Mouse (Mus musculus): Measurements from ENCODE around the gene Lin54. TPM values are rescaled to one million over a fixed set of nuclear protein-coding genes. Genes with fewer than 3 reads are reported as not detected.

Lin54 gene
- 10 to 100 TPM; 38.9 to 43.5 TPM for total RNA-seq (2023)

DNA sequence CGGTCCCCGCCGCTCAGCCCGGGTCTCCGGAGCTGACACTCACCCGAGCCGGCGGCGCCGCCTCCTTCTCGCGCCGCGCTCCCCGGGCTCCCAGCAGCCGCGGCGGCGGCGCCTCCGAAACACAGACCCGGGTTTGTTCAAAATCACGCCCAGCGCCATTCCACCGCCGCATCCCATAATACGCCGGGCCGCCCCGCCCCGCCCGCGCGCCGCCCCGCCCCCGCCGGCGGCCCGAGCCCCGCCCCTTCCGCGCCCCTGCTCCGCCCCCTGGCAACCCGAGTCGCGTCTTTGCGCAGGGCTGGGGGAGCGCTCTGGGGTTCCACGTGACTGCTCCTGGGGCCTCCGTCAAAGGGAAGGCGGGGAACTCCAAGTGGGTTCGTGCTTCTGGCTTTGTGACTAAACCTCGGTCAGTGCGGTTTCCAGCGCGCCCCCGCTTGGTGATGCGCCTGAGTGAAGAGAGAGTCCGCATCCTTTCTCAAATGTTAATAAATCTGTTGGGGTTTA, at the start of gene Lin54:
Gene Lin54, minus strand, starts transcription at position 182 of the 504 bp plus-strand sequence.

DNA sequence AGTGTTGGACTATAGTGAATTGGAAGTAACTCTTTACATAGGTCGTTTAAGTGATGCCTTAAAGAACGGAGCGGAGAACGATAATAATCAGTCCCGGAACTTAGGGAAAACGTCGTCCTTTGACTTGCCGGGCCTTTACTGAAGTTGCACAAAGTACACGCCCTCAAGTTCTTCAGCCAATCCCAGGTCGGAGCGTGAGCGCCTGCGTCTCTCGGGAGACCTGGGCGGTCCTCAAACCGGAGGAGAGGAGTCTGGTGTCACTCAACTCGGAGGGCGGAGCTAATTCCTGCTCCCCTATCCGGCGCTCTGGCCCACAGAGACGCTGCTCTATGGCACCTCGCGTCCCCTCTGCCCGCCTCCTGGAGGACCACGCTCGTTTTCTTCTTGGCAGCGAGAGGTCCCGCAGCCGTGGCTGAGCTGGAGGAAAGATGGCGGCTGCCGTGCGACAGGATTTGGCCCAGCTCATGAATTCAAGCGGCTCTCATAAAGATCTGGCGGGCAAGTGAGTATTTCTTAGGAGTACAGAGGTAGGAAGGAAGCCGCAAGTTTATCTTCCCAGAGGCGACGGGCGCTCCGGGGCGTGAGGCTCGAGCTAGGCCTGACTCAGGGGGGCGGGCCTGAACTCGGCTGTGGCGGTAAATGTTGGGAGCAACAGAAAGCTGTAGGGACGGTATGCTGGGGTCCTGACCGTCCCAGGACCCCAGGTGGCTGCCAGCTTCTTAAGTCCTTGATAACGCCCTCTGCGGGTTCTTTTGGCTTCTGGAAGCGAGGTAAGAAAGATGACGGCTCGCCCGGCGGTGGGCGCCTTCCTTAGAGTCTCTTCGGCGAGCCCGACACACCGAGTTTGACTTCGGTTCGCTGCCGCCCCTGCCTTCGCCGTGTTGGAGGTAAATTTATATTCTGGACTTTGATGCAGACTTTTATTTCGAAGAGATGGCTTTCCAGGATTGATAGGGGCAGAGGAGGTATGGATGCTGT, 17.9 kb upstream of the Lin54 start, which contains the start of gene Cops4:
Gene Cops4, plus strand, starts transcription at position 261 of the 978 bp plus-strand sequence.

DNA sequence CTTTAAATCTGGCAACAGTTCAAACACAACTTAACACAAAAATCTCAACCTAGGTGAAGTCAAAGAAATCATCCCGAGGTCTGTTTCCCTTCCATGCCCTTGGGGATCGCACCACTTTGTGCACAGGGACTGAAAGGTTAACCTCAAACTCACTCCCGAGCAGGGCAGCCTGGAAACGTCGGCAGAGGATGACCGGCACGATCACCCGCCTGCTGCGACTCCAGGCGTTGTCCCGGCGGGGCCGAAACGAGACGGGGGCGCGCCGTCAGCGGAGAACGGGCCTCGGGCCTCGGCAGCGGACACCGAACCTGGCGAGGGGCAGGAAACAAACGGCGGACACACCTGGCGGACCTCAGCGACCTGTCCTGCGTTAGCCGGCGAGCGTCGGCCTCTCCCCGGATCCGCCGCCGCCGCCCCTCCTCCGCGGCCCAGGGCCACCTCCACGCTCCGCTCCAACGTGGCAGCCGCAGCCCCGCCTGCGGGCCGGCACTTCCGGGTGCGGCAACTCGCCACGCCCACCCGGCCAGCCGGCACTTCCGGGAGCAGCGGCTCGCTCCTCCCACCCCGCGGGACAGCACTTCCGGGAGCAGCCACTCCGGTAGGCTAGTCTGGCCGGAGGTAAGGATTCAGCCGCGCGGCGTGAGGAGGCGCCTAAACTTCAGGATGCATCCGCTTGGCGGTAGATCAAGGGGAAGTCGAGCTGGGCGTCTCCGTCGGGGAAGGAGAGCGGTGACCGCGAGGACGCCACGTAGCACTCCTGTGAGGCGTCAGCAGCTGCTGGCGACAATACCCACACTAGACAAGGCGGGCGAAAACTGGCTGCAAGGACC, 84.5 kb downstream of the Lin54 start, which contains the start of gene Sec31a:
Gene Sec31a, minus strand, starts transcription at position 474 of the 830 bp plus-strand sequence.

Other genes starting within 250 kb of the Lin54 start
- 10 to 100 TPM; 64.9 to 81.2 TPM for gene Sec31a, start 84.4 kb downstream of the Lin54 start, total RNA-seq (2023)
- gene Cops4, start 17.7 kb upstream of the Lin54 start, total RNA-seq (2023): 10 to 100 TPM; 32.6 to 36.9 TPM
- 100 to 1,000 TPM; 565 to 648 TPM for gene Plac8, start 71.6 kb upstream of the Lin54 start, total RNA-seq (2023)
- gene Coq2, start 174.5 kb upstream of the Lin54 start, total RNA-seq (2023): 10 to 100 TPM; 12.4 to 14.3 TPM
- 10 to 100 TPM; 15.5 to 24.6 TPM for gene Hpse, start 219.1 kb upstream of the Lin54 start, total RNA-seq (2023)

Data from neutrophil, adult 59 days (primary cell).